Mouse (Mus musculus) liver, embryonic 11.5 days (tissue): ENCODE data around the gene Coro1b. TPM values are rescaled to one million over a fixed set of nuclear protein-coding genes. Genes with fewer than 3 reads are reported as not detected.
A peak's percentile ranks its signal among the peaks of the same experiment; 100 is the strongest.

Source experiments
- ATAC-seq: fragments of 200-750 bp; cut with Nextera tagmentation; replicated peaks from 2 replicates; pipeline ENCODE4 v1.8.0; 2017; ENCODE audit warnings: moderate number of reproducible peaks, mild to moderate bottlenecking, moderate TSS enrichment, moderate library complexity; ENCODE audit not compliant: low FRiP score
- DNase-seq: peaks from one replicate; pipeline ENCODE4 v3.0.0-alpha.2; 2017; ENCODE audit warnings: low spot score
- H3K27ac ChIP-seq: fragments of 300-500 bp; sonication (generic); 2 replicates; pipeline ENCODE4 v1.5.1; 2014; ENCODE audit warnings: mild to moderate bottlenecking, low read depth, low read length, control low read depth
- H3K27me3 ChIP-seq: fragments of 300-500 bp; sonication (generic); replicated peaks from 2 replicates; pipeline ENCODE4 v1.6.1; 2014; ENCODE audit warnings: low read length, mixed read lengths; ENCODE audit not compliant: control insufficient read depth, insufficient read depth
- H3K36me3 ChIP-seq: fragments of 300-500 bp; sonication (generic); 2 replicates; pipeline ENCODE4 v1.6.1; 2014; ENCODE audit warnings: mild to moderate bottlenecking, low read length, moderate library complexity, mixed read lengths; ENCODE audit not compliant: control insufficient read depth, insufficient read depth
- H3K4me1 ChIP-seq: fragments of 300-500 bp; sonication (generic); replicated peaks from 2 replicates; pipeline ENCODE4 v1.6.1; 2014; ENCODE audit warnings: low read length, mixed read lengths; ENCODE audit not compliant: control insufficient read depth, insufficient read depth
- H3K4me2 ChIP-seq: fragments of 300-500 bp; sonication (generic); 2 replicates; pipeline ENCODE4 v1.6.1; 2014; ENCODE audit warnings: mild to moderate bottlenecking, control low read depth, moderate library complexity
- H3K4me3 ChIP-seq: fragments of 300-500 bp; sonication (generic); 2 replicates; pipeline ENCODE4 v1.5.1; 2014; ENCODE audit warnings: low read depth, low read length, control low read depth
- H3K9ac ChIP-seq: fragments of 300-500 bp; sonication (generic); 2 replicates; pipeline ENCODE4 v1.6.1; 2014; ENCODE audit warnings: low read depth, low read length, control low read depth
- H3K9me3 ChIP-seq: fragments of 300-500 bp; sonication (generic); 2 replicates; pipeline ENCODE4 v1.6.1; 2016; ENCODE audit warnings: low read length, inconsistent platforms, mixed read lengths; ENCODE audit not compliant: control insufficient read depth
- WGBS: fragments of 180-500 bp; shearing (Covaris S2); extraction: QIAGEN DNeasy Blood & Tissue Kit; methylation state at CpG from one replicate; pipeline ENCODE4 v1.1.7; 2014; 5-methylcytosine and 5-hydroxymethylcytosine counted together
- polyA plus RNA-seq: library from polyadenylated mRNA; unstranded; fragments of >200 nt; fragmentation: Nextera tagmentation; extraction: Ambion mirVana; gene quantifications from 2 replicates; pipeline ENCODE4 v1.2.1, GENCODE M21; 2014

Gene Coro1b
- polyA plus RNA-seq, 1 experiment from 2014 or later, result 126 TPM

GRCm38 (mm10) chr19:4142416-4143173 lies 5.8 kb upstream of the Coro1b start:
- Histone ChIP-seq H3K27ac (no peak overlapping the region), H3K4me3 (no peak overlapping the region), H3K9me3 (no peaks in the 10 kb centered on the region), H3K4me1 (peaks cover 3% of the 10 kb centered on the region), H3K27me3 (peaks cover 4% of the 10 kb centered on the region; the same call in 1 of the 2 replicates), H3K36me3 (no peaks in the 10 kb centered on the region), H3K9ac (no peak overlapping the region), H3K4me2 (no peak overlapping the region)
- ATAC-seq (no peak), DNase-seq (no peak)
- WGBS, result 85% methylated on average over 18 of the region's 18 CpGs

GRCm38 (mm10) chr19:4143759-4144268 lies 4.6 kb upstream of the Coro1b start, which contains the start of gene Cabp4:
Gene Cabp4 (minus strand): TSS chr19:4144033.
- 71% methylated on average over 7 of the region's 7 CpGs for WGBS
- H3K4me3 ChIP-seq, result no peak within 1 kb of the TSS
- H3K27ac ChIP-seq, result no peak within 1 kb of the TSS
- DNase-seq (no peak), ATAC-seq (no peak)
- H3K4me1 ChIP-seq, result peaks cover 10% of the 10 kb centered on the region
- H3K9me3 ChIP-seq, result no peaks in the 10 kb centered on the region
- no peak within 1 kb of the TSS for H3K4me2 ChIP-seq
- no peaks in the 10 kb centered on the region for H3K36me3 ChIP-seq
- no peak within 1 kb of the TSS for H3K9ac ChIP-seq
- peaks cover 4% of the 10 kb centered on the region; the same call in 1 of the 2 replicates for H3K27me3 ChIP-seq

- ATAC-seq (no peak), DNase-seq (no peak)
- 73% methylated on average over 16 of the region's 16 CpGs for WGBS
- no peak overlapping the region for H3K4me2 ChIP-seq
- no peaks in the 10 kb centered on the region for H3K9me3 ChIP-seq
- H3K9ac ChIP-seq, result no peak overlapping the region
- no peaks in the 10 kb centered on the region for H3K36me3 ChIP-seq
- no peak overlapping the region for H3K4me3 ChIP-seq
- H3K27ac ChIP-seq, result no peak overlapping the region
- H3K27me3 ChIP-seq, result peaks cover 4% of the 10 kb centered on the region; the same call in 1 of the 2 replicates
- peaks cover 19% of the 10 kb centered on the region for H3K4me1 ChIP-seq
Measured at GRCm38 (mm10) chr19:4144550-4145498, 3.6 kb upstream of the Coro1b start.

GRCm38 (mm10) chr19:4145936-4146335 lies 2.5 kb upstream of the Coro1b start:
- Histone ChIP-seq H3K27me3 (no peaks in the 10 kb centered on the region), H3K4me2 (no peak overlapping the region), H3K4me1 (peaks cover 19% of the 10 kb centered on the region), H3K4me3 (no peak overlapping the region), H3K9ac (no peak overlapping the region), H3K36me3 (peaks cover 4% of the 10 kb centered on the region; the same call in 1 of the 2 replicates), H3K9me3 (no peaks in the 10 kb centered on the region), H3K27ac (no peak overlapping the region)
- 92% methylated on average over 5 of the region's 5 CpGs for WGBS
- no peak for ATAC-seq
- DNase-seq, result no peak

GRCm38 (mm10) chr19:4146366-4147021 lies 1.9 kb upstream of the Coro1b start:
- Histone ChIP-seq H3K4me3 (no peak overlapping the region), H3K9me3 (no peaks in the 10 kb centered on the region), H3K4me1 (peaks cover 19% of the 10 kb centered on the region), H3K4me2 (no peak overlapping the region), H3K9ac (no peak overlapping the region), H3K27ac (no peak overlapping the region), H3K36me3 (peaks cover 9% of the 10 kb centered on the region; the same call in 1 of the 2 replicates), H3K27me3 (no peaks in the 10 kb centered on the region)
- 68% methylated on average over 12 of the region's 12 CpGs for WGBS
- DNase-seq (no peak), ATAC-seq (no peak)

GRCm38 (mm10) chr19:4147022-4147405 lies 1.4 kb upstream of the Coro1b start:
- Histone ChIP-seq H3K27me3 (no peaks in the 10 kb centered on the region), H3K9me3 (no peaks in the 10 kb centered on the region), H3K4me3 (no peak overlapping the region), H3K27ac (no peak overlapping the region), H3K4me1 (peaks cover 19% of the 10 kb centered on the region), H3K9ac (no peak overlapping the region), H3K4me2 (no peak overlapping the region), H3K36me3 (peaks cover 9% of the 10 kb centered on the region; the same call in 1 of the 2 replicates)
- WGBS, result 58% methylated on average over 3 of the region's 3 CpGs
- DNase-seq (no peak), ATAC-seq (no peak)

GRCm38 (mm10) chr19:4147782-4148490 lies 483 bp upstream of the Coro1b start:
- no peaks in the 10 kb centered on the region for H3K27me3 ChIP-seq
- WGBS, result 40% methylated on average over 9 of the region's 9 CpGs
- DNase-seq (no peak), ATAC-seq (no peak; the same call in 1 of the 2 replicates)
- H3K4me3 ChIP-seq, result peak overlapping the region; percentile 83
- no peaks in the 10 kb centered on the region for H3K9me3 ChIP-seq
- H3K36me3 ChIP-seq, result peaks cover 9% of the 10 kb centered on the region; the same call in 1 of the 2 replicates
- 0 out of 2 replicates have a peak overlapping the region, but pooled peaks have one; percentile 42 for H3K9ac ChIP-seq
- H3K4me1 ChIP-seq, result peaks cover 19% of the 10 kb centered on the region
- H3K4me2 ChIP-seq, result peak overlapping the region; percentile 68
- H3K27ac ChIP-seq, result no peak overlapping the region
